Mouse (Mus musculus) embryo, embryonic 10 days (tissue): ENCODE results near the gene Asic4.

Experiments
- DNase-seq: peaks from one replicate; pipeline ENCODE4 v3.0.0-alpha.2; 2015; ENCODE audit warnings: low spot score

Asic4 gene

DNA sequence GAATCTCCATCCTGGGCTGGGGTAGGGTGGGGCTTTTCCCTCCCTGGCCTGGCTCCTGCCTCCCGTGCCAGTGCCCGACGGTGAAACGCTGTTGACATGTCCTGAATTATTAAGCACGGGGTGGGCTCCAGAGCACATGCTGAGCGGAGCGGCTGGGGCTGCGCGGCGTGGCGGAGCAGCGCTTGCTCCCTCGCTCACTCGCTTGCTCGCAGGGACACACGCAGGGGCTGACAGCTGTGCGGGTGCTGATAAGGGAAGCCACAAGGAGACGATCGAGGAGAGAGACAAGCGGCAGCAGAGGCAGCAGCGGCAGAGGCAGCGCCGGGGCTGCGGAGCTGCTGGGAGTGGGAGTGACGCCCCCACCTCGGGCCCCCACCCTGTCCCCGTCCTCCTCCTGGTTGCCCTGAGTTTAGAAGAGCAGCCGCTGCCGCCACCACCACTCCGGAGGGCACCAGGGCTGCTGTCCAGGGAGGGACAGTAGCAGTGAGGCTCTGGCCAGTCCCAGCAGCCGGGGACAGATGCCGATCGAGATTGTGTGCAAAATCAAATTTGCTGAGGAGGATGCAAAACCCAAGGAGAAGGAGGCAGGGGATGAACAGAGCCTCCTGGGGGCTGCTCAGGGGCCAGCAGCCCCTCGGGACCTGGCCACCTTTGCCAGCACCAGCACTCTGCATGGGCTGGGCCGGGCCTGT lies at the start of gene Asic4:
Asic4 (plus strand) TSS at position 123 of the 692 bp plus-strand sequence.
- DNase-seq: peak; percentile 60

DNA sequence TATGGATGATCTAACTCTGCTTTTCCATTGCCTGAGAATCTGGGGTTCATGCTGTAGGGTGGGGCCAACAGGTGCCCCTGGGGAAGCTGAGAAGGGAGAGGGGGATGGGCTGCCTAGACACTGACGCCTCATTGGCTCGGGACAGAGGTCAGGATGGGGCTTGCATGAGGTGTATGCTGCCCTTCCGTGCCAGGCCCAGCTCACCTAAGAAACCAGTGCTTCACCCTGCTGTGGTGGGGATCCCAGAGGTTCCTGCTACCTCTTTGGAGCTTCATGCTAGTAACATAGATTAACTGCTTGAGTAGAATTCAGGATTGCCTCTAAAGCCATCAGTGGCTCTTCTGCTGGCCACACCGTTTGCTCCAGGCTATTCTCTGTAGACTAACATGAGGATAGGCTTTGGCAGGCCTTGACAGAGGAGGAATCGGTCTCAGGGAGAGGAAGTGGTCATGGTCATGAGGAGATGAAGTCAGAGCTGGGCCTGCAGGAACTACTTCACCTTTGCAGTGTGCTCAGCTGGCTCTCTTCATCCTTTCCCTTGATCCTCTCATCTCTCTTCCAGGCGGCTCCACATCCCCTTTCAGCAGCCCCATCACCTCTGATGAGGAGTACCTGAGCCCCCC lies 49.6 kb upstream of the Asic4 start:
- no peak for DNase-seq

DNA sequence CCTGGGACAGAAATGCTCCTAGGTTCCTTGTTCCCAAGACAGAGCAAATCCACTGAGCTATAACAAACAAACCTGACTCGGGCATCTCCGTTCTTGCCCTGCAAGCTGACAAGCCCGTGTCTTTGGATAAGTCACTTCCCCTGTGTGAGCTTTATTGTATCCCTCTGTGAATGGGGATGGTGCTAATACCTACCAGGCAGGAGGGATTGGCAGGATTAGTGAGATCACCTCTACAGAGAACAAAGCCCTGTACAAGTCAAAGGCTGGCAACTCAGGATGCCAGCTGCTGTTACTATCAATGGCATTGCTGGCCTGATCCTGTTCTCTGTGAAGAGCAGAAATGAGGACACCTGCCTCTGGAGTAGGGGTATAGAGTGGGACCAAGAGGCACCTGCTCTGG lies 44.7 kb upstream of the Asic4 start:
- DNase-seq: no peak

DNA sequence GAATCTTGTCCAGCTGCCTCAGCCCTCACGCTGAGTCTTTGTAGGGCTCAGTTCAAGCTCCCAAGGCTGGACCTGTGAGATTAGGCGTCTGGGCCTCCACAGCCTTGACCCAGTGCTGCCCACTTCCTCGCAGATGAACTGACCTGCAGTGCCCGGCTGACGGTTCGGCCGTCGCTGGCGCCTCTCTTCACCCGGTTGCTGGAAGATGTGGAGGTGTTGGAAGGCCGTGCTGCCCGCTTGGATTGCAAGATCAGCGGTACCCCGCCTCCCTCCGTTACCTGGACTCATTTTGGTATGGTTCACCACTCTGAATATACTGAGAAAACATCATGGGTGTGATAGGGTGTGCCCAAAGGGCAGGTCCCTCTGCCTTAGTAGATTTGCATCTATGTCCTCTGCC lies 44.1 kb upstream of the Asic4 start:
- no peak for DNase-seq

DNA sequence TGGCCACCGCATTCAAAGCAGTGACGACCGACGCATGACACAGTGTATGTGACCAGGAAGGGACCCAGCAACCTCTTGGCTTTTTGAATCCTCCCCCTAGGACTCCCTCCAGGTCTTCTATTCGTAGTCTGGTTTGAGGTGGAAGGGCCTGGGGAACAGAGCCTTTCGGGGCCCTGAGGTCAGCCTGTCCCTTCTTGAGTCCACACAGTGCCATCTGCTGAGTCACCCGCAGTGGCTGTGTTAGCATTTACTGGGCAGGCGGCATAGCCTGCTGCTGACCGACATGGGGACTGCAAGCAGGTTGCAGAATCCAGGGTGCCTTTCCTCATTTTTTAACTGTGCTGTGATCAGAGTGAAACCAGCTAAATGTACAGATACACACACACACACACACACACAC lies 43.2 kb upstream of the Asic4 start:
- DNase-seq: no peak

DNA sequence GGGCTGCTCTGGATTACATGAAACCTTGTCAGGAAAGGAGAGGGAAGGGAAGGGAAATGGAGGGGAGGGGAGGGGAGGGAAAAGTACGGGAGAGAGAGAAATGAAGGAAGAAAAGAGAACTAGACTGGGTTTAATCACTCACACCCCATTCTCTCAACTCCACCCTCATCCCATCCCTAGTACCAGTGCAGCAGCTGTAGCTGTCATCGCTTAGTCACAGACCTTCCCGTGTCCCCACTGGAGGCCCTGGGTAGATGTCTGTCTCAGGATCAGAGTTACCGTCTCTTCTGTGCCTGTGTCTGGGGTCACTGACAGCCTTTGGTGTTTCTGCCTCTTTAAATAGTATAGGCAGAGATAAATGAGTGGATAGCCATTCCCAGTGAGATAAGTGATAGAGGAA lies 42.0 kb upstream of the Asic4 start:
- no peak for DNase-seq

DNA sequence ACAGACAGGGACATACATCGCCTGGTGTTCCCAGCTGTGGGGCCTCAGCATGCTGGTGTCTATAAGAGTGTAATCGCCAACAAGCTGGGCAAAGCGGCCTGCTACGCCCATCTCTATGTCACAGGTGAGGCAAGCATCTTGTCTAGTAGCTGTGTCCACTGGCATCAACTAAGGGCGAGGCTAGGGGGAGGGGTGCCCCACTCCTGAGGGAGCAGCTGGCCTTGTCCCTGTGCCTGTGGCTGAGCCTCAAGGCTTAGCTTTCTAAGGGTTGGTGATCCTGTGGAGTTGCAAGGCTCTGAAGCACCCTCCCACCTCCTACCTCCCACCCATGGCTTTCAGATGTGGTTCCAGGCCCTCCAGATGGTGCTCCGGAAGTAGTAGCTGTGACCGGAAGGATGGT lies 40.3 kb upstream of the Asic4 start:
- no peak for DNase-seq

DNA sequence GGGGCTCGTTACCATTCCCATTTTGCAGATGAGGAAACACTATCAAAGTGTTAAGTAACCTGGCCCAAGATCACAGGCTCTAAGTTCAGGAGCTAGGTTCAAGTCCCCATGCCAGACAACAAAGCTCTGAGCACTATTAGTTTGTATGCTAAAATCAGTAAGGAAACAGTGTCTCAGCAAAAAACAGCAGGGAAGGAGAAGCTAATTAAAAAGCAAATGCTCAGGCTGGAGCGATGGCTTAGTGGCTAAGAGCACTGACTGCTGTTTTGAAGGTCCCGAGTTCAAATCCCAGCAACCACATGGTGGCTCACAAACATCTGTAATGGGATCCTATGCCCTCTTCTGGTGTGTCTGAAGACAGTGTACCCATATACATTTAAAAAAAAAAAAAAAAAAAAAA lies 38.0 kb upstream of the Asic4 start:
- no peak for DNase-seq

DNA sequence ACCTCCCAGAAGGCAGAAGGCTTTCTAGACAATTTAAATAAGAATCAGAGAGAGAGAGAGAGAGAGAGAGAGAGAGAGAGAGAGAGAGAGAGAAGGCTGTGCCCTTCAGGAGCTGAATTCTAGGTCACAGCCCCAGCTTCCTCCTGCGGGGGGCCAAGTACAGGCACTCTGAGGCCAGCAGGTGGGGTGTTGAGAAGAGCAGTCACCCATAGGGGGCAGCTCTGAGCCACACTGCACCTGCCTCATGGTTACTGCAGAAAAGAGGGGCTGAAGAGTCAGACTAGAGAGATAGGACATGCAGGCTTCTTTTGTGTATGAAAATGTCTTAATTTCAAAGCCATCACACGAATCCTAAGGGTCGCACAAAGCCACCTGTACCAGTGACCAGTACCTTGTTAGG lies 36.5 kb upstream of the Asic4 start:
- DNase-seq: peak; percentile 55

DNA sequence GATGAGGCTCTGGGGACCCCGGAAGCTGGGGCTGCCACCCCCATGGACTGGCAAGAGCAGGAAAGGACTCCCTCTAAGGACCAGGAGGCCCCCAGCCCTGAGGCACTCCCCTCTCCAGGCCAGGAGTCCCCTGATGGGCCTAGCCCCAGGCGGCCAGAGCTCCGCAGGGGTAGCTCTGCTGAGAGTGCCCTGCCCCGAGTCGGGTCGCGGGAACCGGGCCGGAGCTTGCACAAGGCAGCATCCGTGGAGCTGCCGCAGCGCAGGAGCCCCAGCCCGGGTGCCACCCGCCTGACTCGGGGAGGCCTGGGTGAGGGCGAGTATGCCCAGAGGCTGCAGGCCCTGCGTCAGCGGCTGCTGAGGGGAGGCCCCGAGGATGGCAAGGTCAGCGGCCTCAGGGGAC lies 28.4 kb upstream of the Asic4 start:
- no peak for DNase-seq

DNA sequence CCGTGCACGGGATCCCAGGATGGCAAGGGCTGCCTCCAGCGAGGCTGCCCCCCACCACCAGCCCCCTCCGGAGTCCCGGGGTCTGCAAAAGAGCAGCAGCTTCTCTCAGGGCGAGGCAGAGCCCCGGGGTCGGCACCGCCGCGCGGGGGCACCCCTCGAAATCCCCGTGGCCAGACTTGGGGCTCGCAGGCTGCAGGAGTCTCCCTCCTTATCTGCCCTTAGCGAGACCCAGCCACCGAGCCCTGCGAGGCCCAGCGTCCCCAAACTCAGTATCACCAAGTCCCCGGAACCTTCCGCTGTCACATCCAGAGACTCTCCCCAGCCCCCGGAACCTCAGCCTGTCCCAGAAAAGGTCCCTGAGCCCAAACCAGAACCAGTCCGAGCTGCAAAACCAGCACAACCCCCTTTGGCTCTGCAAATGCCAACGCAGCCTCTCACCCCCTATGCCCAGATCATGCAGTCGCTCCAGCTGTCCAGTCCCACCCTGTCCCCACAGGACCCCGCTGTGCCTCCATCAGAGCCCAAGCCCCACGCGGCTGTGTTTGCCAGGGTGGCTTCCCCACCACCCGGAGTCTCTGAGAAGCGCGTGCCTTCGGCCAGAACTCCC lies 27.9 kb upstream of the Asic4 start:
- no peak for DNase-seq

DNA sequence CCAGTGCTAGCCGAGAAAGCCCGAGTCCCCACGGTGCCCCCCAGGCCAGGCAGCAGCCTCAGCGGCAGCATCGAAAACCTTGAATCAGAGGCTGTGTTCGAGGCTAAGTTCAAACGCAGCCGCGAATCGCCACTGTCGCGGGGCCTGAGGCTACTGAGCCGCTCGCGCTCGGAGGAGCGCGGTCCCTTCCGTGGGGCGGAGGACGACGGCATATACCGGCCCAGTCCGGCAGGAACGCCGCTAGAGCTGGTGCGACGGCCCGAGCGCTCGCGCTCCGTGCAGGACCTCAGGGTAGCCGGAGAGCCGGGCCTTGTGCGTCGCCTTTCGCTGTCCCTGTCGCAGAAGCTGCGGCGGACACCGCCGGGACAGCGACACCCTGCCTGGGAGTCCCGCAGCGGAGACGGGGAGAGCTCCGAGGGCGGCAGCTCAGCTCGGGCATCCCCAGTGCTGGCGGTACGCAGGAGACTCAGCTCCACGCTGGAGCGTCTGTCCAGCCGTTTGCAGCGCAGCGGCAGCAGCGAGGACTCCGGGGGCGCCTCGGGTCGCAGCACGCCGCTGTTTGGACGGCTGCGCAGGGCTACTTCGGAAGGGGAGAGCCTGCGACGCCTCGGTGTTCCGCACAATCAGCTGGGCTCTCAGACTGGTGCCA lies 27.3 kb upstream of the Asic4 start:
- DNase-seq: peak; percentile 71

DNA sequence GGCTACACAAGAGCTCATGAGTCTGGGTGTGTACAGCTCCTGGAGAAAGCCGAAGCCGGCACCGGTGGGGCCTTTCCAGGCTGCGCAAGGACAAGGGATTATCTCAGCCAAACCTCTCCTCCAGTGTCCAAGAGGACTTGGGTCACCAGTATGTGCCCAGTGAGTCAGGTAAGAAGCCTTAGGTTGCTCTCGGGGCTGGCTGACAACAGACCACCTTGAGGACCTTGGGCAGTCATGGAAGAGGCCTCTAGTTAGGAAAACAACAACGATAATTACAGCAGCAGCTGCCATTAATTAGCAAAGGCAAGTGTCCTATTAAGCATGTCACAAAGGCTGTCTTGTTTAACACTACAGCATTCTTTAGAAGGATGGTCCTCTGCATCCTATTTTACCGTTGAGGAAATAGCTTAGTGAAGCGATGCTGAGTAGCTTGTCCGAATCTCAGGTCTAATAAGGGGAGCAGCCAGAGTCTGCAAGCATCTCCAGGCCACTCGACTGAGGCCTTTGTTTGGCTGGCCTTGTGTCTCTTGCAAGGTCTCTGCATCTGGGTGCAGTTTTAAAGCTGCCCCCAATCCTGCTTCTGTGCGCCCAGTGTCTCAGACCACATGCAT lies 26.4 kb upstream of the Asic4 start:
- DNase-seq: no peak

DNA sequence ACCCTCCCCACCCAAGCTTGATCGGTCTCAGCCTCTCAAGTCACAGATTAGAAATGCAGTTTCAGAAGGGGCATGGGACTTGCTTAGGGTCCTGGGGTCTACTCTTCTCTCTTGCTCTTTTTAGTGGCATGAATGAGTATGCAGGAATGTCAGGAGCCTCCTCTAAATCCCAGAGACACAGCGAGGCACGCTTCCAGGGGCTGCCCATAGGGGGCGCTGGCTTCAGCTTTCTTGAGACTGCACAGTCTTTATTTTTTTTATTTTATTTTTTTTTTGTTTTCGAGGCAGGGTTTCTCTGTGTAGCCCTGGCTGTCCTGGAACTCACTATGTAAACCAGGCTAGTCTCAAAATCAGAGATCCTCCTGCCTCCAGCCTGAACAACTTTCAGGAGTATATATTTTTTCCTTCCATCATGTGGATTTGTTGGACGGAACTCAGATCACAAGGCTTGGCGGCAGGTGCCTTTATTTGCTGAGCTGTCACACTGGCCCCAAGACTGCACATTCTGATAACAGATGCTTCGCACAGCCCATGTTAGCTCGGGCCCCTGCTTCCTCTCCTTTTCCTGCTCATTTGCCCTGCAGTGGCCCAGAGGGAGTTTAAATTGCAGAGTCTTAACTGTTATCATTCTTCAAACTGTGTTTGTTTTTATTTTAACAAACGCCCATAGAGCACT lies 24.3 kb upstream of the Asic4 start:
- peak; percentile 73 for DNase-seq

DNA sequence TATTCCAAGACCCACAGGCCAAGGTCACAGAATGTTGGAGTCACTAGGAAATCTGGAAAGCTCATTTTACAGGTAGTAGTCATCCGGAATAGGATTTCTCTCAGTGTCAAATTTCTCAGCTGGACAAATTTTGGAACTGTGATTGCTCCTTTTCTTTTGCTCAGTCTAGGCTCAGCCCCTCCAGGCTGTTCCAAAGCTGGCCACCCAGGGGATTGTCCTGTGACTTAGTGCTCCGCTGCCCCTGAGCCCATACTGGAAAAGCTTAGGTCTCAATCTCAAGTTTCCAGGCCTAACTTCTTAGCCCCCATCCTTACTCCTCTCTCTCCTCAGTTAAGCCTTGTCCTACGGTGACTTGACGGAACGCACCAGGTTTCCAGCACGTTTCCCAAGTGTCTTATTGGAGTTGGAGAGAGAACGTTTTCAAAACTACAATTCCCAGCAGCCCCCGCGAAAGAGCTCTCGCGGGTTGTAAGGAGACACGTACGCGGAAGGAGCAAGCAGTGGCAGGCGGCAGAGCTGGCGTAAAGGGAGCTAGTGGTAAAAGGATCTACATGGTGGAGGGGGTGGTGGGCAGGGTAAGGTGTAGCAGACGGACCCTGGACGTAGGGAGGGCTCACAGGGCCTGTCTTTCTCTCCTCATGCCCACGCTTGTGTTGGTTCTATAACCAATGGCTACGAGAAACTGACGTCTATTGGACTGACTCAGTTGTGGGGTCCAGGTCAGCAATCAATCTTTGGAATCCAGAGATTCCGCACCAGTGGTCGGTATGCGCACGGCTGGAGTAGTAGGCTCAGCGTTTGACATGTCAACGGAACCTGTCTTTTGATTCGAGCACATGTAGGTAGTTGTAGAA lies 14.5 kb upstream of the Asic4 start, which contains the start of gene Gmppa:
Gmppa (plus strand) TSS at position 456 of the 854 bp plus-strand sequence.
- peak; percentile 92 for DNase-seq

DNA sequence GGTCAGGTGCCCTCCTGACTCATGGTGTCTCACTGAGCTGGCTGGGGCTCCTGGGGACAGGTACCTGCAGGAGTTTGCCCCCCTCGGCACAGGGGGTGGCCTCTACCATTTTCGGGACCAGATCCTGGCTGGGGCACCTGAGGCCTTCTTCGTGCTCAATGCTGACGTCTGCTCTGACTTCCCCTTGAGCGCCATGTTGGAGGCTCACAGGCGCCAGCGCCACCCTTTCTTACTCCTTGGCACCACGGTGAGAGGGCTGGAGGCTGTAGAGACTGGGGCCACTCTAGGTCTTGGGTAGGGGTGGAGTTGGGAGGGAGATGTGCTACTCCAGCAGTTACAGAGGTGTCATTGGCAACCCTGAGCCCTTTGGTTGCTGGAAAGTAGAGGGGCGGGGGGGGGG lies 11.5 kb upstream of the Asic4 start:
- no peak for DNase-seq

DNA sequence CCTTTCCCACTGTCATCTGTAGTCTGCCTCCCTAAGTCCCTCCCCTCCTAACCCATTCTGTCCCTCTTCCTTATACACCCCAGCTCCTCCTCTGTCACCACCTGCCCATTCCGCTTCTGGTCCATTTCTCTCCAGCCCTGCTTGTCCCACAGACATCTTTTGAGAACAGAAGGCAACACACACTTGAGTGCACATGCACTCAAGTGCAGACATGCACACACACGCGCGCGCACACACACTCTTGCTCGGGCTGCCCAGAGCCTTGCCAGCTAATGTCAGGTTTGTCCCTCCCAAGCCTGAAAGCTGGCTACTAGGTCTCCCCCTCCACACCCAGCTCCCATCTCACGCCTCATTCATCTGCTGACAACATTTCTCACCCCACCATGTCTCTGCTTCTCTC lies 9.6 kb upstream of the Asic4 start:
- no peak for DNase-seq

DNA sequence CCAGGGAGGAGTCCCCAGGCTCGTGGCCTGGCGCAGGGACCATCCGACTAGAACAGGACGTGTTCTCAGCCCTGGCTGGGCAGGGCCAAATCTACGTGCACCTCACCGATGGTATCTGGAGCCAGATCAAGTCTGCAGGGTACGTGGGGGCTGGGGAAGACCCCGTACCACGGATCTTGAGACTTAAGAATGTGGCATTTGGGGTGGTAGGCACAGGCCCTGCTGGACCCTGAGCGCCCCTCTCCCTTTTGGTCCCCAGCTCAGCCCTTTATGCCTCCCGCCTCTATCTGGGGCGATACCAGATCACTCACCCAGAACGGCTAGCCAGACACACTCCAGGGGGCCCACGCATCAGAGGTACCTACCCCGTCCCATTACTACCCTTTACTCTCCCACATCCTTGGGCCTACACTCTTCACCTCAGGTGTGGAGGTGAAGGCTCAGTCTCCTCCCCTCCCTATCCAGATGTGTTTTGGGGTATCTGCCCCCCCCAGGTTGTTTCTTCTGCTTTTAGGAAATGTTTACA lies 8.7 kb upstream of the Asic4 start:
- no peak for DNase-seq

DNA sequence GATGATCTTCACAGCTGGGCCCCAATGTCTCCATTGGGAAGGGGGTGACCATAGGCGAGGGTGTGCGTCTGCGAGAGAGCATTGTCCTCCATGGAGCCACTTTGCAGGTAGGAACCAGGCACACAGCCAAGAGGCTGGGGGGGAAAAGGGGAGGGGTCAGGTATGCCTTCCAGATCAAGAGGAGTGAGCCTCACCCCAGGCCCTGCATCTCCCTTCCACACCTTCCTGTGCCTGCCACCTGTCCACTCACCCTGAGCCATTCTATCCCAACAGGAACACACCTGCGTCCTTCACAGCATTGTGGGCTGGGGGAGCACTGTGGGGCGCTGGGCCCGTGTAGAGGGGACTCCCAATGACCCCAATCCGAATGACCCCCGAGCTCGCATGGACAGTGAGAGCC lies 8.1 kb upstream of the Asic4 start:
- DNase-seq: no peak

DNA sequence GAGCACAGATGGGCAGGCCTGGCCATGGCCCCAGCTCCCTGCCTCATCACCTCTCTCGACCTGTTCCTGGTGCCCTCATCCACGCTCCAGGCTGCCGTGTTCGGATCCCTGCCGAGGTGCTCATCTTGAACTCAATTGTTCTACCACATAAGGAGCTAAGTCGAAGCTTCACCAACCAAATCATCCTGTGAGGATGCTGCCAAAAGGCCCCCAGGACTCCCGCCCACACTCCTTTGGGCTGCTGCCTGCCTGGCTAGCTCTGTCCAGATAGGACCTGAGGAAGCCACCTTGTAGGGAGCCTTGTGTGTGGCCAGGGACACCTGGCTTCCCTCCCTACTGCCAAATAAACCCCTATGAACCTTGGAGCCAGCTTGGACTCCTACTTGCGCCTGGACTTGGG lies 7.4 kb upstream of the Asic4 start:
- no peak for DNase-seq
